Mouse (Mus musculus) mesoderm, embryonic 11.5 days (tissue): ENCODE results near the gene Ep300.
"Not testable (repeated sequence)": the region's sequence is repeated elsewhere in the genome, so short reads cannot be mapped to it uniquely, and the experiment has no call there.

ENCODE experiments used
- DNase-seq: peaks from one replicate; pipeline ENCODE4 v3.0.0-alpha.2; 2012; ENCODE audit warnings: low read depth, low spot score

Gene Ep300

GRCm38 (mm10) chr15:81594146-81594696 is 9.1 kb downstream of the Ep300 start:
- DNase-seq = no peak

- DNase-seq = not testable (repeated sequence)
Observed at GRCm38 (mm10) chr15:81598742-81599141, 13.6 kb downstream of the Ep300 start.

- DNase-seq = no peak
Observed at GRCm38 (mm10) chr15:81605241-81605640, 20.1 kb downstream of the Ep300 start.

GRCm38 (mm10) chr15:81606634-81607033 is 21.5 kb downstream of the Ep300 start:
- DNase-seq = peak; percentile 41

- no peak for DNase-seq
Observed at GRCm38 (mm10) chr15:81649516-81650455, 64.6 kb downstream of the Ep300 start.

- DNase-seq = no peak
Observed at GRCm38 (mm10) chr15:81650636-81651035, 65.5 kb downstream of the Ep300 start.

GRCm38 (mm10) chr15:81661701-81662100 is 76.5 kb downstream of the Ep300 start:
- DNase-seq = no peak

GRCm38 (mm10) chr15:81663281-81663680 is 78.1 kb downstream of the Ep300 start:
- DNase-seq = no peak

GRCm38 (mm10) chr15:81663697-81664561 is 78.8 kb downstream of the Ep300 start, which contains the start of gene L3mbtl2:
Gene L3mbtl2 (plus strand): TSS chr15:81663889.
- DNase-seq = peak; percentile 92

- no peak for DNase-seq
Observed at GRCm38 (mm10) chr15:81666957-81667356, 81.8 kb downstream of the Ep300 start.

- peak; percentile 53 for DNase-seq
Observed at GRCm38 (mm10) chr15:81670231-81670640, 85.1 kb downstream of the Ep300 start.

- no peak for DNase-seq
Observed at GRCm38 (mm10) chr15:81676637-81677036, 91.5 kb downstream of the Ep300 start.

GRCm38 (mm10) chr15:81680301-81680805 is 95.2 kb downstream of the Ep300 start:
- DNase-seq = no peak

GRCm38 (mm10) chr15:81693366-81693966 is 108.3 kb downstream of the Ep300 start:
- DNase-seq = no peak

- peak; percentile 85 for DNase-seq
Observed at GRCm38 (mm10) chr15:81693967-81694881, 109.1 kb downstream of the Ep300 start.

GRCm38 (mm10) chr15:81694891-81695290 is 109.7 kb downstream of the Ep300 start:
- no peak for DNase-seq

- DNase-seq = no peak
Observed at GRCm38 (mm10) chr15:81697175-81697574, 112.0 kb downstream of the Ep300 start, which contains the start of gene Chadl. Gene Chadl (minus strand): TSS chr15:81697287.

- DNase-seq = peak; percentile 51
Observed at GRCm38 (mm10) chr15:81697847-81698246, 112.7 kb downstream of the Ep300 start.

GRCm38 (mm10) chr15:81698532-81698931 is 113.4 kb downstream of the Ep300 start:
- DNase-seq = no peak

- DNase-seq = no peak
Observed at GRCm38 (mm10) chr15:81700161-81700560, 115.0 kb downstream of the Ep300 start.
